Mouse (Mus musculus) kidney, postnatal 0 days (tissue): Measurements from ENCODE around the gene Msl2. TPM values are rescaled to one million over a fixed set of nuclear protein-coding genes. Genes with fewer than 3 reads are reported as not detected.

ENCODE experiments used
- ATAC-seq: fragments of 200-750 bp; cut with Nextera tagmentation; replicated peaks from 2 replicates; pipeline ENCODE4 v1.8.0; 2017; ENCODE audit warnings: low read depth, moderate number of reproducible peaks, moderate TSS enrichment, moderate library complexity; ENCODE audit not compliant: low FRiP score
- DNase-seq: peaks from one replicate; pipeline ENCODE4 v3.0.0-alpha.2; 2016; ENCODE audit warnings: low spot score
- H3K27ac ChIP-seq: fragments of 300-500 bp; sonication (generic); 2 replicates; pipeline ENCODE4 v1.5.1; 2014; ENCODE audit warnings: mild to moderate bottlenecking
- H3K27me3 ChIP-seq: fragments of 300-500 bp; sonication (generic); 2 replicates; pipeline ENCODE4 v1.6.1; 2014; ENCODE audit warnings: low read length, mixed read lengths; ENCODE audit not compliant: insufficient read depth
- H3K36me3 ChIP-seq: fragments of 300-500 bp; sonication (generic); 2 replicates; pipeline ENCODE4 v1.6.1; 2014; ENCODE audit warnings: low read length, mixed read lengths; ENCODE audit not compliant: insufficient read depth
- H3K4me1 ChIP-seq: fragments of 300-500 bp; sonication (generic); replicated peaks from 2 replicates; pipeline ENCODE4 v1.6.1; 2014; ENCODE audit warnings: antibody characterized with exemption, low read length, mixed read lengths; ENCODE audit not compliant: insufficient read depth
- H3K4me2 ChIP-seq: fragments of 300-500 bp; sonication (generic); 2 replicates; pipeline ENCODE4 v1.6.1; 2014; ENCODE audit warnings: mild to moderate bottlenecking, low read length, moderate library complexity, mixed read lengths
- H3K4me3 ChIP-seq: fragments of 300-500 bp; sonication (generic); replicated peaks from 2 replicates; pipeline ENCODE4 v1.5.1; 2014; ENCODE audit warnings: low read depth, low read length
- H3K9ac ChIP-seq: fragments of 300-500 bp; sonication (generic); 2 replicates; pipeline ENCODE4 v1.6.1; 2014; ENCODE audit warnings: low read depth, low read length
- H3K9me3 ChIP-seq: fragments of 300-500 bp; sonication (generic); replicated peaks from 2 replicates; pipeline ENCODE4 v1.6.1; 2016; ENCODE audit warnings: low read length, inconsistent platforms, mixed read lengths
- CTCF ChIP-seq: IDR thresholded peaks from 2 replicates; pipeline ENCODE4 v1.5.1; 2016; ENCODE audit warnings: antibody characterized with exemption, low read depth, mild to moderate bottlenecking, moderate library complexity
- WGBS: fragments of 180-500 bp; shearing (Covaris S2); extraction: QIAGEN DNeasy Blood & Tissue Kit; methylation state at CpG from one replicate; pipeline ENCODE4 v1.1.7; 2014; 5-methylcytosine and 5-hydroxymethylcytosine counted together
- polyA plus RNA-seq: library from polyadenylated mRNA; unstranded; fragments of >200 nt; fragmentation: Nextera tagmentation; extraction: Ambion mirVana; gene quantifications from 2 replicates; pipeline ENCODE4 v1.2.1, GENCODE M21; 2015

Gene Msl2
- polyA plus RNA-seq, 1 experiment from 2014 or later = 6.5 TPM

GRCm38 (mm10) chr9:101057156-101057555 is 16.7 kb upstream of the Msl2 start:
- no peak overlapping the region for H3K27ac ChIP-seq
- H3K36me3 ChIP-seq = no peaks in the 10 kb centered on the region
- H3K4me2 ChIP-seq = no peak overlapping the region
- no peaks in the 10 kb centered on the region for H3K27me3 ChIP-seq
- no peak for TF ChIP-seq CTCF
- 91% methylated on average over 4 of the region's 4 CpGs for WGBS
- ATAC-seq = no peak
- no peak for DNase-seq
- no peak overlapping the region for H3K9ac ChIP-seq
- no peaks in the 10 kb centered on the region for H3K9me3 ChIP-seq
- H3K4me3 ChIP-seq = no peak overlapping the region
- no peaks in the 10 kb centered on the region for H3K4me1 ChIP-seq

GRCm38 (mm10) chr9:101061035-101061434 is 12.9 kb upstream of the Msl2 start:
- ATAC-seq (no peak), DNase-seq (no peak)
- no peaks in the 10 kb centered on the region for H3K9me3 ChIP-seq
- no peaks in the 10 kb centered on the region for H3K4me1 ChIP-seq
- no peak overlapping the region for H3K4me3 ChIP-seq
- H3K27me3 ChIP-seq = no peaks in the 10 kb centered on the region
- no peak overlapping the region for H3K9ac ChIP-seq
- no peak overlapping the region for H3K4me2 ChIP-seq
- H3K36me3 ChIP-seq = no peaks in the 10 kb centered on the region
- 58% methylated on average over 11 of the region's 11 CpGs for WGBS
- H3K27ac ChIP-seq = no peak overlapping the region
- no peak for TF ChIP-seq CTCF

- no peak overlapping the region for H3K4me2 ChIP-seq
- H3K27ac ChIP-seq = no peak overlapping the region
- DNase-seq = no peak
- H3K4me3 ChIP-seq = no peak overlapping the region
- 48% methylated on average over 6 of the region's 6 CpGs for WGBS
- no peak overlapping the region for H3K9ac ChIP-seq
- TF ChIP-seq CTCF = no peak
- no peaks in the 10 kb centered on the region for H3K9me3 ChIP-seq
- no peaks in the 10 kb centered on the region for H3K36me3 ChIP-seq
- no peaks in the 10 kb centered on the region for H3K4me1 ChIP-seq
- no peaks in the 10 kb centered on the region for H3K27me3 ChIP-seq
- no peak for ATAC-seq
Measured at GRCm38 (mm10) chr9:101062253-101062780, 11.6 kb upstream of the Msl2 start.

- 81% methylated on average over 3 of the region's 3 CpGs for WGBS
- ATAC-seq (no peak), DNase-seq (no peak)
Measured at GRCm38 (mm10) chr9:101065076-101065602, 8.8 kb upstream of the Msl2 start.

GRCm38 (mm10) chr9:101069781-101070180 is 4.1 kb upstream of the Msl2 start:
- TF ChIP-seq CTCF = peak; percentile 33; the same call in 1 of the 2 replicates
- no peak for ATAC-seq

More at GRCm38 (mm10) chr9:101065076-101065602, 8.8 kb upstream of the Msl2 start:
- Histone ChIP-seq H3K9ac (no peak overlapping the region), H3K27ac (no peak overlapping the region), H3K4me1 (no peaks in the 10 kb centered on the region), H3K36me3 (no peaks in the 10 kb centered on the region), H3K27me3 (no peaks in the 10 kb centered on the region), H3K9me3 (no peaks in the 10 kb centered on the region), H3K4me2 (no peak overlapping the region), H3K4me3 (no peak overlapping the region)
- no peak for TF ChIP-seq CTCF

GRCm38 (mm10) chr9:101072506-101072905 is 1.4 kb upstream of the Msl2 start:
- H3K9ac ChIP-seq = no peak overlapping the region
- no peaks in the 10 kb centered on the region for H3K27me3 ChIP-seq
- no peak overlapping the region for H3K27ac ChIP-seq
- no peaks in the 10 kb centered on the region for H3K9me3 ChIP-seq
- 47% methylated on average over 5 of the region's 5 CpGs for WGBS
- TF ChIP-seq CTCF = no peak
- H3K4me3 ChIP-seq = no peak overlapping the region
- 0 out of 2 replicates have a peak, but pooled peaks cover 2% of the 10 kb centered on the region for H3K4me1 ChIP-seq
- H3K36me3 ChIP-seq = no peaks in the 10 kb centered on the region
- H3K4me2 ChIP-seq = peak overlapping the region; percentile 66; the same call in 1 of the 2 replicates
- ATAC-seq (no peak), DNase-seq (no peak)

More at GRCm38 (mm10) chr9:101069781-101070180, 4.1 kb upstream of the Msl2 start:
- DNase-seq = no peak
- H3K9me3 ChIP-seq = no peaks in the 10 kb centered on the region
- no peak overlapping the region for H3K4me3 ChIP-seq
- no peaks in the 10 kb centered on the region for H3K4me1 ChIP-seq
- H3K27me3 ChIP-seq = no peaks in the 10 kb centered on the region
- no peak overlapping the region for H3K27ac ChIP-seq
- H3K9ac ChIP-seq = no peak overlapping the region
- WGBS = 94% methylated on average over 3 of the region's 3 CpGs
- H3K4me2 ChIP-seq = no peak overlapping the region
- no peaks in the 10 kb centered on the region for H3K36me3 ChIP-seq
